ENCODE assay signal across 8 mouse cellular contexts in the genomic region with DNA sequence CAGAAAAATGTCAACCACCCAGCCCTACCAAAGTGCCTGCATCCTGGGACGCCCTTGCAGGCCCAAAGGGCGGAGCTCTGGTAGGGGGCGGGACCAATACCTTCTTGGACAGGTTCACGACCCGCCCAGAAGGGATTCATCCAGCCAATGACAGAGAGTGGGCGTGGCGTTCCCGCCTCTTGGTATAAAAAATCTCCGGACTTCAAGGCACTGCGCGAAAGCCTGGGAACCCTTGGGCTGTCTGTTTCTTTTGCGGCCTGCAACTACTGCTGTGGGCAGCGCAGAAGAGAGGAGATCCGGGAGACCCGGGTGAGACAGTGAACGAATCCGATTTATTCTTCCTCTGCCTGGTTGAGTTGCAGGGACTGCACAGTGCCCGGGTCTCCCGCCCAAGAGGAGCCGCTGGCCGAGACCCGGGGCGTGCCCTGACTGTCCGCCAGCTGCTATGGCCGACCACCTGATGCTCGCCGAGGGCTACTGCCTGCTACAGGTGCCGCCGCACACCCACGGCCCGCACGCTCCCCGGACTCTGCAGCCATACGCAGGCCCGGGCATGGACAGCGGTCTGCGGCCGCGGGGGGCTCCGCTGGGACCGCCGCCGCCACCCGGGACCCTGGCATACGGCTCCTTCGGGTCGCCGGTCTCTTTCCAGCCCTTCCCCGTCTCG. TPM values are rescaled to one million over a fixed set of nuclear protein-coding genes. Genes with fewer than 3 reads are reported as not detected.
DNase-seq lines count a peak whose midpoint lies in the region; ATAC-seq and TF ChIP-seq lines count a peak whose summit lies in the region.

A gene (plus strand): TSS at position 215 of the 667 bp plus-strand sequence.

- peak within 1 kb of the TSS; percentile 100 for H3K4me2 ChIP-seq in forebrain, embryonic 13.5 days
- H3K4me2 ChIP-seq in heart, postnatal 0 days (ENCODE audit: low read depth, low read length) = peak within 1 kb of the TSS; percentile 100
- H3K4me2 ChIP-seq in liver, embryonic 14.5 days (ENCODE audit: low read depth) = peak within 1 kb of the TSS; percentile 93
- H3K4me2 ChIP-seq in neural tube, embryonic 12.5 days (replicated peaks) = peak within 1 kb of the TSS; percentile 100
- peak within 1 kb of the TSS; percentile 100 for H3K4me2 ChIP-seq in stomach, postnatal 0 days (replicated peaks; ENCODE audit: low read depth)

- DNase-seq in cerebellum, adult 11 months = peak; percentile 93
- DNase-seq in heart, postnatal 0 days (ENCODE audit: low spot score) = peak; percentile 96
- peak; percentile 96 to 97 for DNase-seq in kidney, postnatal 36 days
- DNase-seq in liver, embryonic 14.5 days (ENCODE audit: low read depth in 3 of 3, low spot score in 3 of 3) = peak; percentile 99
- peak; percentile 98 for DNase-seq in stomach, postnatal 0 days (ENCODE audit: low spot score)

- under 1% methylated on average over 48 of the region's 50 CpGs for WGBS in forebrain, embryonic 13.5 days
- 1% methylated on average over 49 of the region's 50 CpGs for WGBS in heart, postnatal 0 days
- whole genome bisulfite sequencing in liver, embryonic 14.5 days (ENCODE audit: insufficient replicate concordance) = under 1% methylated on average over 44 of the region's 50 CpGs
- WGBS in neural tube, embryonic 12.5 days = under 1% methylated on average over 50 of the region's 50 CpGs
- under 1% methylated on average over 50 of the region's 50 CpGs for WGBS in stomach, postnatal 0 days

- no peak within 1 kb of the TSS for H3K27ac ChIP-seq in forebrain, embryonic 13.5 days
- H3K27ac ChIP-seq in heart, postnatal 0 days (ENCODE audit: low read depth) = peak within 1 kb of the TSS; percentile 93
- peak within 1 kb of the TSS; percentile 85 for H3K27ac ChIP-seq in liver, embryonic 14.5 days
- H3K27ac ChIP-seq in neural tube, embryonic 12.5 days = no peak within 1 kb of the TSS
- H3K27ac ChIP-seq in stomach, postnatal 0 days (replicated peaks) = peak within 1 kb of the TSS; percentile 79

- peaks cover 58% of the 10 kb centered on the region for H3K27me3 ChIP-seq in E14TG2a.4 (ENCODE audit: insufficient read depth, low read length)
- H3K27me3 ChIP-seq in forebrain, embryonic 13.5 days = peaks cover 33% of the 10 kb centered on the region
- H3K27me3 ChIP-seq in heart, postnatal 0 days (ENCODE audit: control insufficient read depth, insufficient read depth, low read length) = no peaks in the 10 kb centered on the region
- no peaks in the 10 kb centered on the region for H3K27me3 ChIP-seq in liver, embryonic 14.5 days (ENCODE audit: control insufficient read depth, insufficient read depth, low read length)
- H3K27me3 ChIP-seq in neural tube, embryonic 12.5 days (replicated peaks) = peaks cover 40% of the 10 kb centered on the region
- H3K27me3 ChIP-seq in stomach, postnatal 0 days (ENCODE audit: control insufficient read depth, insufficient read depth, low read length) = no peaks in the 10 kb centered on the region

- peak within 1 kb of the TSS; percentile 68 for H3K9ac ChIP-seq in forebrain, embryonic 13.5 days
- H3K9ac ChIP-seq in heart, postnatal 0 days (replicated peaks; ENCODE audit: low read depth, low read length) = peak within 1 kb of the TSS; percentile 92
- peak within 1 kb of the TSS; percentile 97 for H3K9ac ChIP-seq in liver, embryonic 14.5 days (replicated peaks)
- peak within 1 kb of the TSS; percentile 57 for H3K9ac ChIP-seq in neural tube, embryonic 12.5 days
- peak within 1 kb of the TSS; percentile 71 for H3K9ac ChIP-seq in stomach, postnatal 0 days (ENCODE audit: low read length)

- H3K9me3 ChIP-seq in E14TG2a.4 (ENCODE audit: low read length) = no peaks in the 10 kb centered on the region
- 0 out of 2 replicates have a peak, but pooled peaks cover 3% of the 10 kb centered on the region for H3K9me3 ChIP-seq in forebrain, embryonic 13.5 days (replicated peaks)
- H3K9me3 ChIP-seq in heart, postnatal 0 days (replicated peaks; ENCODE audit: control insufficient read depth, low read length) = no peaks in the 10 kb centered on the region; the same call in 1 of the 2 replicates
- no peaks in the 10 kb centered on the region for H3K9me3 ChIP-seq in liver, embryonic 14.5 days (ENCODE audit: control insufficient read depth, low read length)
- no peaks in the 10 kb centered on the region for H3K9me3 ChIP-seq in neural tube, embryonic 12.5 days
- H3K9me3 ChIP-seq in stomach, postnatal 0 days (ENCODE audit: control insufficient read depth, low read length) = no peaks in the 10 kb centered on the region

- H3K36me3 ChIP-seq in E14TG2a.4 (ENCODE audit: insufficient read depth, low read length) = no peaks in the 10 kb centered on the region
- H3K36me3 ChIP-seq in forebrain, embryonic 13.5 days (ENCODE audit: poor library complexity, severe bottlenecking) = no peaks in the 10 kb centered on the region
- no peaks in the 10 kb centered on the region for H3K36me3 ChIP-seq in heart, postnatal 0 days (replicated peaks; ENCODE audit: control insufficient read depth, insufficient read depth, low read length)
- no peaks in the 10 kb centered on the region for H3K36me3 ChIP-seq in liver, embryonic 14.5 days (replicated peaks; ENCODE audit: control insufficient read depth, insufficient read depth, low read depth)
- H3K36me3 ChIP-seq in neural tube, embryonic 12.5 days = no peaks in the 10 kb centered on the region
- no peaks in the 10 kb centered on the region for H3K36me3 ChIP-seq in stomach, postnatal 0 days (ENCODE audit: control insufficient read depth, insufficient read depth, low read length)

- peak within 1 kb of the TSS; percentile 81 for H3K4me3 ChIP-seq in E14TG2a.4 (replicated peaks; ENCODE audit: low read length)
- H3K4me3 ChIP-seq in forebrain, embryonic 13.5 days = peak within 1 kb of the TSS; percentile 56
- peak within 1 kb of the TSS; percentile 84 for H3K4me3 ChIP-seq in heart, postnatal 0 days (ENCODE audit: low read depth, low read length)
- H3K4me3 ChIP-seq in liver, embryonic 14.5 days (ENCODE audit: insufficient read depth in 1 of 2, low read depth in 2 of 2, low read length in 2 of 2) = peak within 1 kb of the TSS; percentile 73 to 96
- H3K4me3 ChIP-seq in neural tube, embryonic 12.5 days = peak within 1 kb of the TSS; percentile 52
- H3K4me3 ChIP-seq in stomach, postnatal 0 days (ENCODE audit: low read depth, low read length) = peak within 1 kb of the TSS; percentile 59

- no peak for TF ChIP-seq EP300 in heart, postnatal 0 days (IDR thresholded peaks at IDR 0.05; ENCODE audit: low read depth)
- TF ChIP-seq EP300 in liver, embryonic 14.5 days (IDR thresholded peaks at IDR 0.05; ENCODE audit: low read depth) = peak; percentile 42; the same call in 1 of the 2 replicates
- TF ChIP-seq EP300 in stomach, postnatal 0 days (optimal IDR thresholded peaks at IDR 0.05) = no peak

- ATAC-seq in forebrain, embryonic 13.5 days = peak; percentile 91
- peak; percentile 90 for ATAC-seq in heart, postnatal 0 days (ENCODE audit: insufficient read depth, low read depth)
- peak; percentile 82 for ATAC-seq in liver, embryonic 14.5 days (ENCODE audit: insufficient read depth)
- ATAC-seq in neural tube, embryonic 12.5 days (ENCODE audit: low FRiP score, low read depth) = peak; percentile 87
- peak; percentile 93 for ATAC-seq in stomach, postnatal 0 days (ENCODE audit: low FRiP score, low TSS enrichment)

- TF ChIP-seq CTCF in E14TG2a.4 (conservative IDR thresholded peaks at IDR 0.05; ENCODE audit: low read length) = no peak
- TF ChIP-seq CTCF in heart, postnatal 0 days (IDR thresholded peaks at IDR 0.05; ENCODE audit: low read depth) = no peak
- no peak for TF ChIP-seq CTCF in liver, embryonic 14.5 days (IDR thresholded peaks at IDR 0.05; ENCODE audit: low read depth)
- no peak for TF ChIP-seq CTCF in stomach, postnatal 0 days (IDR thresholded peaks at IDR 0.05; ENCODE audit: low read depth)

- peaks cover 32% of the 10 kb centered on the region for H3K4me1 ChIP-seq in E14TG2a.4 (replicated peaks; ENCODE audit: low read depth, low read length)
- peaks cover 20% of the 10 kb centered on the region for H3K4me1 ChIP-seq in forebrain, embryonic 13.5 days
- H3K4me1 ChIP-seq in heart, postnatal 0 days (ENCODE audit: control insufficient read depth, insufficient read depth) = peaks cover 13% of the 10 kb centered on the region; the same call in 1 of the 2 replicates
- H3K4me1 ChIP-seq in liver, embryonic 14.5 days (replicated peaks; ENCODE audit: control insufficient read depth in 2 of 2, insufficient read depth in 2 of 2, low read length in 1 of 2) = peaks cover 51 to 65% of the 10 kb centered on the region in 2 experiments
- peaks cover 24% of the 10 kb centered on the region for H3K4me1 ChIP-seq in neural tube, embryonic 12.5 days
- H3K4me1 ChIP-seq in stomach, postnatal 0 days (replicated peaks; ENCODE audit: control insufficient read depth, insufficient read depth) = no peaks in the 10 kb centered on the region

RNA-seq across cellular contexts. Expression of the gene that starts here (rescaled TPM):
- polyA plus RNA-seq in forebrain, embryonic 13.5 days (2015; fragmentation: Nextera tagmentation; extraction: Ambion mirVana) = 0.44 and 0.84 TPM in 2 replicates
- total RNA-seq in heart, postnatal 0 days (2014; rRNA removed; ENCODE audit: low replicate concordance) = 106 and 123 TPM in 2 replicates
- polyA plus RNA-seq in heart, postnatal 0 days (2015; fragmentation: Nextera tagmentation; extraction: Ambion mirVana) = 51.0 and 74.0 TPM in 2 replicates
- polyA plus RNA-seq in liver, embryonic 14.5 days (2012; rRNA removed) = 79.1 and 109 TPM in 2 replicates
- 76.6 and 95.2 TPM in 2 replicates for polyA plus RNA-seq in liver, embryonic 14.5 days (2014; fragmentation: Nextera tagmentation; extraction: Ambion mirVana)
- 3.7 and 4.3 TPM in 2 replicates for polyA plus RNA-seq in neural tube, embryonic 12.5 days (2016; fragmentation: Nextera tagmentation; extraction: Ambion mirVana)
- 29.8 and 31.8 TPM in 2 replicates for polyA plus RNA-seq in stomach, postnatal 0 days (2015; fragmentation: Nextera tagmentation; extraction: Ambion mirVana)

Comparison
In these comparisons a context has a peak if more than half of its experiments do, and no peak if none do; other contexts are left out.
1. Peak in ATAC-seq, H3K4me3 ChIP-seq, H3K9ac ChIP-seq and H3K4me2 ChIP-seq in forebrain, embryonic 13.5 days; RNA of the gene not detected or under 1 TPM.
2. H3K27ac ChIP-seq: peak in heart, postnatal 0 days (single experiment), liver, embryonic 14.5 days (single experiment) and stomach, postnatal 0 days (single experiment); none in forebrain, embryonic 13.5 days (single experiment) and neural tube, embryonic 12.5 days (single experiment).
3. Peak in every context shown above with its lines, with median percentiles within 50 percentile points of each other: H3K4me3 ChIP-seq, DNase-seq, ATAC-seq, H3K4me2 ChIP-seq and H3K9ac ChIP-seq.